Mouse (Mus musculus): Measurements from ENCODE around the gene Dgcr2.

DNA sequence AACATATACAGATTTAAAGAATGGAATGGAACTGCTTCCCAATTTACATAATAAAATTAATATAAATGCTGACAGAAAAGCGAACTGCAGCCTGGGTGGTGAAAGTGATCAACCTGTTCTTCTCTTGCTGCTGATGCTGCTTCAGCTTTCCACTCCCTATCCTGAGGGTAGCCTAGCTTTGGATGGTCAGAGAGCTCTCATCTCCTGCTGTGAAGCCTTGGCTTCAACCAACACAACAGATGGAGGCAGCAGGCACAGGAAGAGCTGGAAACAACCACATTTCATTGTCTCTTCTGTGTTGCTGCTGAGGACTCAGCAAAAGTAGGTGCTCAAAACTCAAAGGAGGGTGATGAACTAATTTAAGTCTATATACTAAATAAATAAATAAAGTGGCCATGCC lies 46.5 kb downstream of the Dgcr2 start:
- TF ChIP-seq FLI1 (IDR thresholded peaks at IDR 0.05; ENCODE audit: low read length), result no peak
- no peak for TF ChIP-seq GATA1 (IDR thresholded peaks at IDR 0.05; ENCODE audit: borderline replicate concordance, low read length)
